Mouse (Mus musculus) lung, postnatal 0 days (tissue): Measurements from ENCODE around the gene Pex26. TPM values are rescaled to one million over a fixed set of nuclear protein-coding genes. Genes with fewer than 3 reads are reported as not detected.

ENCODE experiments used
- ATAC-seq: fragments of 200-750 bp; cut with Nextera tagmentation; 2 replicates; pipeline ENCODE4 v1.8.0; 2017; ENCODE audit warnings: moderate library complexity
- DNase-seq: peaks from one replicate; pipeline ENCODE4 v3.0.0-alpha.2; 2016; ENCODE audit warnings: low spot score
- H3K27ac ChIP-seq: fragments of 300-500 bp; sonication (generic); 2 replicates; pipeline ENCODE4 v1.5.1; 2014; ENCODE audit warnings: antibody characterized with exemption, mild to moderate bottlenecking, low read length, mixed read lengths
- H3K27me3 ChIP-seq: fragments of 300-500 bp; sonication (generic); replicated peaks from 2 replicates; pipeline ENCODE4 v1.6.1; 2014; ENCODE audit warnings: low read length, mixed read lengths; ENCODE audit not compliant: insufficient read depth
- H3K36me3 ChIP-seq: fragments of 300-500 bp; sonication (generic); 2 replicates; pipeline ENCODE4 v1.6.1; 2014; ENCODE audit warnings: low read length, mixed read lengths; ENCODE audit not compliant: insufficient read depth
- H3K4me1 ChIP-seq: fragments of 300-500 bp; sonication (generic); 2 replicates; pipeline ENCODE4 v1.6.1; 2014; ENCODE audit warnings: antibody characterized with exemption, low read depth, low read length, mixed read lengths; ENCODE audit not compliant: insufficient read depth
- H3K4me2 ChIP-seq: fragments of 300-500 bp; sonication (generic); replicated peaks from 2 replicates; pipeline ENCODE4 v1.6.1; 2014; ENCODE audit warnings: low read depth, mild to moderate bottlenecking, low read length, moderate library complexity, mixed read lengths
- H3K4me3 ChIP-seq: fragments of 300-500 bp; sonication (generic); 2 replicates; pipeline ENCODE4 v1.5.1; 2014; ENCODE audit warnings: low read depth, low read length
- H3K9ac ChIP-seq: fragments of 300-500 bp; sonication (generic); replicated peaks from 2 replicates; pipeline ENCODE4 v1.6.1; 2014; ENCODE audit warnings: low read depth, mild to moderate bottlenecking
- H3K9me3 ChIP-seq: fragments of 300-500 bp; sonication (generic); 2 replicates; pipeline ENCODE4 v1.6.1; 2016; ENCODE audit warnings: low read length, mixed read lengths
- CTCF ChIP-seq: IDR thresholded peaks from 2 replicates; pipeline ENCODE4 v1.5.1; 2016; ENCODE audit warnings: antibody characterized with exemption, mild to moderate bottlenecking
- EP300 ChIP-seq: IDR thresholded peaks from 2 replicates; pipeline ENCODE4 v1.6.1; 2016; ENCODE audit warnings: antibody characterized with exemption, mild to moderate bottlenecking, control low read depth
- WGBS: fragments of 180-500 bp; shearing (Covaris S2); extraction: QIAGEN DNeasy Blood & Tissue Kit; methylation state at CpG from one replicate; pipeline ENCODE4 v1.1.7; 2014; 5-methylcytosine and 5-hydroxymethylcytosine counted together
- polyA plus RNA-seq: library from polyadenylated mRNA; unstranded; fragments of >200 nt; fragmentation: Nextera tagmentation; extraction: Ambion mirVana; gene quantifications from 2 replicates; pipeline ENCODE4 v1.2.1, GENCODE M21; 2015

The Pex26 gene
- polyA plus RNA-seq, 1 experiment from 2014 or later = 6.2 TPM

- TF ChIP-seq CTCF (no peak), EP300 (no peak)
- 59% methylated on average over 8 of the region's 8 CpGs for WGBS
Observed at GRCm38 (mm10) chr6:121214667-121215330, 31.3 kb downstream of the Pex26 start.

DNA sequence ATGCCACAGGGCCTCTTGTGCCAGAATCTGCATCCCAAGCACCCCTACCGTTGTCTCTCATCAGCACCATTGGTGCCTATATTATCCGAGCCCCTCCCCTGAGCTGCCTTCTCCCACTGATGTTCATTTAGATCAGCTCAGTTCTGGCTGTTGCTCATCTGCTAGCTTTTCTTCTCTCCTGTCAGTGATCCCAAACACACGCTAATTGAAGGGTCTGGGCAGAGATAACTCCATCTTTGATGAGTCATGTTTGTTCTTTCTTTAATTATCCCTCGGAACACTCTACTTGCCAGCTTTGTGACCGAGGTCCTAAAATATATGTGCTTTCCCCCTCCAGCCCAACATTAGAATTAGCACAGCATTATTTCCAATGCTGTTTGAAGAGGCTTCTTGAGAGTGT lies 31.9 kb downstream of the Pex26 start:
- H3K4me3 ChIP-seq = no peak overlapping the region
- H3K9ac ChIP-seq = no peak overlapping the region
- H3K27me3 ChIP-seq = 0 out of 2 replicates have a peak, but pooled peaks cover 4% of the 10 kb centered on the region
- TF ChIP-seq CTCF (no peak), EP300 (no peak)
- H3K9me3 ChIP-seq = no peaks in the 10 kb centered on the region
- no peaks in the 10 kb centered on the region for H3K36me3 ChIP-seq
- H3K27ac ChIP-seq = no peak overlapping the region
- no peaks in the 10 kb centered on the region; the same call in 1 of the 2 replicates for H3K4me1 ChIP-seq
- DNase-seq = no peak
- no peak for ATAC-seq
- 57% methylated on average over 5 of the region's 5 CpGs for WGBS
- H3K4me2 ChIP-seq = no peak overlapping the region

More at GRCm38 (mm10) chr6:121214667-121215330, 31.3 kb downstream of the Pex26 start:
- DNase-seq (no peak), ATAC-seq (no peak)
- Histone ChIP-seq H3K4me3 (no peak overlapping the region), H3K9me3 (no peaks in the 10 kb centered on the region), H3K27me3 (0 out of 2 replicates have a peak, but pooled peaks cover 7% of the 10 kb centered on the region), H3K4me2 (no peak overlapping the region), H3K4me1 (no peaks in the 10 kb centered on the region; the same call in 1 of the 2 replicates), H3K36me3 (no peaks in the 10 kb centered on the region), H3K9ac (no peak overlapping the region), H3K27ac (no peak overlapping the region)

GRCm38 (mm10) chr6:121215896-121216295 lies 32.4 kb downstream of the Pex26 start:
- Histone ChIP-seq H3K27ac (no peak overlapping the region), H3K9ac (no peak overlapping the region), H3K9me3 (no peaks in the 10 kb centered on the region), H3K27me3 (no peaks in the 10 kb centered on the region), H3K4me3 (no peak overlapping the region), H3K36me3 (no peaks in the 10 kb centered on the region), H3K4me2 (no peak overlapping the region), H3K4me1 (no peaks in the 10 kb centered on the region; the same call in 1 of the 2 replicates)
- 69% methylated on average over 6 of the region's 6 CpGs for WGBS
- TF ChIP-seq EP300 (no peak), CTCF (no peak)
- DNase-seq (no peak), ATAC-seq (no peak)

DNA sequence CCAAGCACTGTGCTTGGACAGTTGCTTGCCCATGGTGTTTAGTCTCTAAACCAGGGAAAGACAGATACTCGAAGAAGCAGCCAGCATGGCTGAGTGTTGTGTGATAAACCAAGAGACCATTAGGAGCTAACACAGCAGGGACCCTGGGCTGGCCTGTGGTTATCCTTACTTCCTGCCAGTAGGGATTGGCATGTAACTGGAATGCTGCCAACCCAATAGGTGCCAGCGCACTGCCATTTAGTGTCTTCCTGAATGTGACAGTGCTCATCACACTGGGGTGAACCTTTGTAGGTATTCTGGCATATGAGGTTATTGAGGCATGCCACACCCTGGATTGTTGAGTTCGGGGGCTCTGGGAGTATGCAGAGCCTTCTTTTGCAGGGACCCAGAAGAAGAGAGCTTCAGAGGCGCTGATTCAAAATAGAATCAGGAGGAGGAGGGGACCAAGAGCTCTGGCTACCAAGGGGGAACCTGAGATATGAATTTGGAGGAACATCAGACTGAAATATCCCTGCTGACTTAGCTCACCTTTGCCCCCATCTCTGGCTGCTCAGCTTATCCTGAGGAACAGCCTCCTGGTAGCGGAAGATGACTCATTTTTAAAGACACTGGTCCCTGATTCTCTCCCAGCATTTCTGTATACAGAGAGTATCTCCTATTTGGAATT lies 33.3 kb downstream of the Pex26 start:
- H3K4me2 ChIP-seq = no peak overlapping the region
- TF ChIP-seq CTCF (no peak), EP300 (no peak)
- H3K27ac ChIP-seq = no peak overlapping the region
- 76% methylated on average over 5 of the region's 5 CpGs for WGBS
- H3K36me3 ChIP-seq = no peaks in the 10 kb centered on the region
- ATAC-seq (no peak), DNase-seq (no peak)
- no peaks in the 10 kb centered on the region for H3K9me3 ChIP-seq
- H3K27me3 ChIP-seq = no peaks in the 10 kb centered on the region
- no peak overlapping the region for H3K4me3 ChIP-seq
- H3K4me1 ChIP-seq = no peaks in the 10 kb centered on the region
- H3K9ac ChIP-seq = no peak overlapping the region

- WGBS = 75% methylated on average over 7 of the region's 7 CpGs
Observed at GRCm38 (mm10) chr6:121218002-121218401, 34.5 kb downstream of the Pex26 start.

GRCm38 (mm10) chr6:121219406-121219805 lies 35.9 kb downstream of the Pex26 start:
- no peaks in the 10 kb centered on the region for H3K4me1 ChIP-seq
- ATAC-seq (no peak), DNase-seq (no peak)
- no peaks in the 10 kb centered on the region for H3K27me3 ChIP-seq
- no peak overlapping the region for H3K27ac ChIP-seq
- no peaks in the 10 kb centered on the region for H3K9me3 ChIP-seq
- no peak overlapping the region for H3K9ac ChIP-seq
- H3K4me2 ChIP-seq = no peak overlapping the region
- TF ChIP-seq EP300 (no peak), CTCF (no peak)
- H3K4me3 ChIP-seq = no peak overlapping the region
- WGBS = 76% methylated on average over 4 of the region's 4 CpGs
- H3K36me3 ChIP-seq = no peaks in the 10 kb centered on the region

More at GRCm38 (mm10) chr6:121218002-121218401, 34.5 kb downstream of the Pex26 start:
- DNase-seq (no peak), ATAC-seq (no peak)
- H3K4me2 ChIP-seq = no peak overlapping the region
- no peaks in the 10 kb centered on the region for H3K36me3 ChIP-seq
- no peaks in the 10 kb centered on the region for H3K9me3 ChIP-seq
- no peaks in the 10 kb centered on the region for H3K4me1 ChIP-seq
- no peak overlapping the region for H3K4me3 ChIP-seq
- H3K27me3 ChIP-seq = no peaks in the 10 kb centered on the region
- no peak overlapping the region for H3K9ac ChIP-seq
- TF ChIP-seq EP300 = no peak
- TF ChIP-seq CTCF = no peak
- H3K27ac ChIP-seq = no peak overlapping the region
